Mouse (Mus musculus): ENCODE measurements around the gene Fat4.

DNA sequence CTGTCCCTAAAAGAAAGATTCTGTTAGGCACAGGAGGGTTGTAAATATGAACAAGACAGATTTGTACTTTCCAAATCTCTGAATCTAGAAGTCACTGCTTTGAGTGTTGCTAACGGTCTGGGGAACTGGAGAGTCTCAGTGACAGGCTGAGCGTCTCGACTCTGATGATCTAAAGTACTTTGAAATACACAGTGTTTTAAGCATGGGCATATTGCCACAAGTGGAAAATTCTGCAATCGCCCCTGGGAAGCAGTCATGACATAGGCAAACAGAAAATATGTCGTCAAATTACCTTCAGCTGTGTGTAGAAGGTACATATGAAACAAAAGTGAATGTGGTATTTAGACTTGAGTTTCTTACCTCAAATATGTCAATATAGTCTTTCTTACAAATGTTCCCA is 51.4 kb downstream of the Fat4 start:
- TF ChIP-seq CTCF (IDR thresholded peaks at IDR 0.05; ENCODE audit: low read depth) (no peak), EP300 (optimal IDR thresholded peaks at IDR 0.05) (no peak)
